Mouse (Mus musculus): ENCODE data around the gene Slc22a20. TPM values are rescaled to one million over a fixed set of nuclear protein-coding genes. Genes with fewer than 3 reads are reported as not detected.

Slc22a20 gene
- polyA plus RNA-seq, 1 experiment: not detected

- no peak overlapping the region for H3K4me3 ChIP-seq (replicated peaks; ENCODE audit: insufficient read depth, low read depth, low read length)
- peaks cover 28% of the 10 kb centered on the region for H3K4me1 ChIP-seq (ENCODE audit: control insufficient read depth, insufficient read depth, low read length)
- WGBS: 95% methylated on average over 6 of the region's 6 CpGs
- no peak for DNase-seq
- no peaks in the 10 kb centered on the region for H3K27me3 ChIP-seq (ENCODE audit: control insufficient read depth, insufficient read depth, low read length)
- TF ChIP-seq POLR2A (IDR thresholded peaks at IDR 0.05; ENCODE audit: borderline replicate concordance, insufficient read depth, low read length) (no peak), CTCF (IDR thresholded peaks at IDR 0.05; ENCODE audit: borderline replicate concordance, insufficient read depth, low read depth, low read length) (no peak)
- H3K27ac ChIP-seq (ENCODE audit: insufficient read depth, low read length): no peak overlapping the region
These were observed 47.4 kb downstream of the Slc22a20 start for GRCm38 (mm10) chr19:5938516-5938915.

GRCm38 (mm10) chr19:5937836-5938406, 48.0 kb downstream of the Slc22a20 start:
- H3K4me3 ChIP-seq (replicated peaks; ENCODE audit: insufficient read depth, low read depth, low read length): peak overlapping the region; percentile 21
- H3K27ac ChIP-seq (ENCODE audit: insufficient read depth, low read length): no peak overlapping the region

GRCm38 (mm10) chr19:5937095-5937835, 48.7 kb downstream of the Slc22a20 start:
- H3K4me3 ChIP-seq (replicated peaks; ENCODE audit: insufficient read depth, low read depth, low read length): no peak overlapping the region
- peaks cover 28% of the 10 kb centered on the region for H3K4me1 ChIP-seq (ENCODE audit: control insufficient read depth, insufficient read depth, low read length)
- peak in 1 of 2 experiments; percentile 44 for DNase-seq
- WGBS: 45% methylated on average over 21 of the region's 21 CpGs
- TF ChIP-seq CTCF (IDR thresholded peaks at IDR 0.05; ENCODE audit: borderline replicate concordance, insufficient read depth, low read depth, low read length) (no peak), POLR2A (IDR thresholded peaks at IDR 0.05; ENCODE audit: borderline replicate concordance, insufficient read depth, low read length) (no peak)
- H3K27ac ChIP-seq (ENCODE audit: insufficient read depth, low read length): no peak overlapping the region
- H3K27me3 ChIP-seq (ENCODE audit: control insufficient read depth, insufficient read depth, low read length): no peaks in the 10 kb centered on the region

More at GRCm38 (mm10) chr19:5937836-5938406, 48.0 kb downstream of the Slc22a20 start:
- no peaks in the 10 kb centered on the region for H3K27me3 ChIP-seq (ENCODE audit: control insufficient read depth, insufficient read depth, low read length)
- no peak for DNase-seq
- no peak for TF ChIP-seq POLR2A (IDR thresholded peaks at IDR 0.05; ENCODE audit: borderline replicate concordance, insufficient read depth, low read length)
- no peak for TF ChIP-seq CTCF (IDR thresholded peaks at IDR 0.05; ENCODE audit: borderline replicate concordance, insufficient read depth, low read depth, low read length)
- H3K4me1 ChIP-seq (ENCODE audit: control insufficient read depth, insufficient read depth, low read length): peaks cover 28% of the 10 kb centered on the region
- WGBS: 15% methylated on average over 14 of the region's 14 CpGs

- 66% methylated on average over 5 of the region's 5 CpGs for WGBS
- no peak for DNase-seq
- H3K27me3 ChIP-seq (ENCODE audit: control insufficient read depth, insufficient read depth, low read length): no peaks in the 10 kb centered on the region
- peaks cover 27% of the 10 kb centered on the region for H3K4me1 ChIP-seq (ENCODE audit: control insufficient read depth, insufficient read depth, low read length)
- H3K27ac ChIP-seq (ENCODE audit: insufficient read depth, low read length): no peak overlapping the region
- H3K4me3 ChIP-seq (replicated peaks; ENCODE audit: insufficient read depth, low read depth, low read length): no peak overlapping the region
- TF ChIP-seq POLR2A (IDR thresholded peaks at IDR 0.05; ENCODE audit: borderline replicate concordance, insufficient read depth, low read length) (no peak), CTCF (IDR thresholded peaks at IDR 0.05; ENCODE audit: borderline replicate concordance, insufficient read depth, low read depth, low read length) (no peak)
These were observed 50.3 kb downstream of the Slc22a20 start for GRCm38 (mm10) chr19:5935691-5936090.

- no peak for DNase-seq
- H3K27ac ChIP-seq (ENCODE audit: insufficient read depth, low read length): no peak overlapping the region
- no peak overlapping the region for H3K4me3 ChIP-seq (replicated peaks; ENCODE audit: insufficient read depth, low read depth, low read length)
- H3K4me1 ChIP-seq (ENCODE audit: control insufficient read depth, insufficient read depth, low read length): peaks cover 24% of the 10 kb centered on the region
- TF ChIP-seq POLR2A (IDR thresholded peaks at IDR 0.05; ENCODE audit: borderline replicate concordance, insufficient read depth, low read length) (no peak), CTCF (IDR thresholded peaks at IDR 0.05; ENCODE audit: borderline replicate concordance, insufficient read depth, low read depth, low read length) (no peak)
- 61% methylated on average over 3 of the region's 3 CpGs for WGBS
- no peaks in the 10 kb centered on the region for H3K27me3 ChIP-seq (ENCODE audit: control insufficient read depth, insufficient read depth, low read length)
These were observed 50.7 kb downstream of the Slc22a20 start for GRCm38 (mm10) chr19:5935266-5935665.

GRCm38 (mm10) chr19:5929634-5930596, 56.0 kb downstream of the Slc22a20 start:
- 53% methylated on average over 14 of the region's 14 CpGs for WGBS
- no peak for DNase-seq
- H3K4me3 ChIP-seq (replicated peaks; ENCODE audit: insufficient read depth, low read depth, low read length): no peak overlapping the region
- H3K4me1 ChIP-seq (ENCODE audit: control insufficient read depth, insufficient read depth, low read length): no peaks in the 10 kb centered on the region; the same call in 1 of the 2 replicates
- H3K27me3 ChIP-seq (ENCODE audit: control insufficient read depth, insufficient read depth, low read length): no peaks in the 10 kb centered on the region
- TF ChIP-seq POLR2A (IDR thresholded peaks at IDR 0.05; ENCODE audit: borderline replicate concordance, insufficient read depth, low read length) (no peak), CTCF (IDR thresholded peaks at IDR 0.05; ENCODE audit: borderline replicate concordance, insufficient read depth, low read depth, low read length) (no peak)
- H3K27ac ChIP-seq (ENCODE audit: insufficient read depth, low read length): no peak overlapping the region

GRCm38 (mm10) chr19:5928546-5928945, 57.4 kb downstream of the Slc22a20 start:
- Histone ChIP-seq H3K4me3 (replicated peaks; ENCODE audit: insufficient read depth, low read depth, low read length) (no peak overlapping the region), H3K4me1 (ENCODE audit: control insufficient read depth, insufficient read depth, low read length) (peaks cover under 1% of the 10 kb centered on the region; the same call in 1 of the 2 replicates), H3K27ac (ENCODE audit: insufficient read depth, low read length) (no peak overlapping the region), H3K27me3 (ENCODE audit: control insufficient read depth, insufficient read depth, low read length) (no peaks in the 10 kb centered on the region)
- no peak for DNase-seq
- no peak for TF ChIP-seq CTCF (IDR thresholded peaks at IDR 0.05; ENCODE audit: borderline replicate concordance, insufficient read depth, low read depth, low read length)
- no peak for TF ChIP-seq POLR2A (IDR thresholded peaks at IDR 0.05; ENCODE audit: borderline replicate concordance, insufficient read depth, low read length)
- WGBS: 34% methylated on average over 3 of the region's 3 CpGs
